Mouse (Mus musculus): ENCODE results near the gene Psmd5.
"Not testable (repeated sequence)": the region's sequence is repeated elsewhere in the genome, so short reads cannot be mapped to it uniquely, and the experiment has no call there.

The Psmd5 gene

DNA sequence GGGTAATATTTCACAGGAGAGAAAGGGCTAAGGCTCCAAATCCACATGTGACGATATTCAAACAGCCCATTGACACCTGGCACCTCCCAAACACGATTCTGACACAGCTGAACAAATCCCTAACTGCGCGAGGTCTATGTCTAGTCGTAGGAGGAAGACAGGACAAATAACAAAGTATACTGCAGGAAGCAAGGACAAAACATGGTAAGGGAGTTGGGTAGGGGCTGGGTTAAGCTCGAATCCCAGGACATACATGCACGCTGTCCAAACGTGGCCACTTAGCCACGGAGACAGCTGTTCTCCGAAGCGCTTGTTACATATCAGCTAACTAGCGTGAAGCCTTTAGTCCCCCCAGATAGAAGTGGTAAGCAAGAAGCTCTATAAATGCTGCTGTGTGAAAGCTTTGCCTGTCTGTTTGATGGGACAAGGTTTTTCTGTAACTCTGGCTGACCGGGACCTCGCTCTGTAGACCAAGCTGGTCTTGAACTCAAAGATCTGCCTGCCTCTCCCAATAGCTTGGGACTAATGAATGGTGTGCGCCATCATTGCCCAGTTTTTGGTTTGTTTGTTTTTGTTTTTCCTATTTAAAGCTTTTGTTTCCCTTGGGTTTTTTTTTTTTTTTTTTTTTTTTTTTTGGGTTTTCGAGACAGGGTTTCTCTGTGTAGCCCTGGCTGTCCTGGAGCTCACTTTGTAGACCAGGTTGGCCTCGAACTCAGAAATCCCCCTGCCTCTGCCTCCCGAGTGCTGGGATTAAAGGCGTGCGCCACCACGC, 48.1 kb downstream of the Psmd5 start:
- no peak for DNase-seq (ENCODE audit: low read depth)

DNA sequence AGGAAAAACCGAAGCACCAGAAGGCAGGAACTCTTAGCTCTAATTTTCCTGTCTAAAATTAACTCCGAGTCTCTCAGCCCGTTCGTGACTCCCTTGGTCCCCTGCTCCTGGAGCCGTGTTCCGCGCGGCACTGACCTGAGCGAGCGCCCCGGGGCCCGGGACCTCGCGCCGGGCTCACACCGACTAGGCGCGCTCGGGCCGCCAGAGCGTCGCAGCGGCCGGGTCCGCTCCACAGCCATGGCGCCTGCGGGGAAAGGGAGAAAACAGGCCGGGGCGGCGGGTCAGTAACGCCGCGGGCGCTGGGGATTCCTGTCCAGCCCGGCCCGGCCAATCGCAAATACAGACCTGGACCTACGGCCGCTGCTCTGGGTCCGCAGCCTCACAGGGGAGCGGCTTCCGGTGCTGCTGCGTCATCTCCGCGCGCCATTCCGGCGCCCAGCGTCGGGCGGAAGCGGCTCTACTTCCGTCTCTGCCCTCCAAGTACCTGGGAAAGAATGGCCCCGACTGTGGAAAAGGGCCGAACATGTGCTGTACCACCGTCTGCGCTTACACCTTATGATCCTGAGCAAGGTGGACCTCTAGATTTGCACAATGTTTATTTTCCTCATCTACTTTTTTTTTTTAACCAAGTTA, 48.8 kb downstream of the Psmd5 start, which contains the start of gene Fbxw2:
TSS of gene Fbxw2 (minus strand) at position 485 of the 633 bp plus-strand sequence.
- DNase-seq (ENCODE audit: low read depth) = peak; percentile 79

DNA sequence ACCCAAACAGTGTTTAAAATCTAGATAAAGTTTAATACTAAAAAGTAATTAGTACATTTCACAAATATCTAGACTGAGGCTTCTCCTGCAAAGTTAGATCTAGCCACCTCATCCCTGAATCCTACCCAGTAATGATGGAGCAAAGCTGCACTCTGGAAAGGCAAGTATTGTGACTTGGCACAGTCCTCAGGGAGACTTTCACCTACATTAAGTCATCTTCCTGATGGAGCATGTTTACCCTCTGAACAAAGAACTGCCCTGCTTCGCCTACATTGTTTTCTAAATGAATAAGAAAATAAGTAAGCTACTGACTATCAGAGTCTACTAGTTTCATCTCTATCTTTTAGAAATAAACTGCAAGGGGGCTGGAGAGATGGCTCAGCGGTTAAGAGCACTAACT, 56.3 kb downstream of the Psmd5 start:
- no peak for DNase-seq (ENCODE audit: low read depth)

DNA sequence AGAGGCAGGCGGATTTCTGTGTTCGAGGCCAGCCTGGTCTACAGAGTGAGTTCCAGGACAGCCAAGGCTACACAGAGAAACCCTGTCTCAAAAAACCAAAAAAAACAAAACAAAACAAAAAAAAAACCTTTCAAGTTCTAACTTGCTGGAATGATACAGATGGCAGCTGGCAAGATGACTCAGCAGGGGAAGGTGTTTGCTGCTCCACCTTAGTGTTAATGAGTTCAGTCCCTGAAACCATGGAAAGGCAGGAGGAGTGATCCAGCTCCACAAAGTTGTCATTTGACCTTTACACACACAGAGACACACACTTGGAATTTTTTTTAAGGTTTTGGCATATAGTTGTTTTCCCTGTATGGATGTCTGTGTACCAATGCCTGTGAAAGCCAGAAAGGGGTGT, 58.9 kb downstream of the Psmd5 start:
- not testable (repeated sequence) for DNase-seq (ENCODE audit: low read depth)

DNA sequence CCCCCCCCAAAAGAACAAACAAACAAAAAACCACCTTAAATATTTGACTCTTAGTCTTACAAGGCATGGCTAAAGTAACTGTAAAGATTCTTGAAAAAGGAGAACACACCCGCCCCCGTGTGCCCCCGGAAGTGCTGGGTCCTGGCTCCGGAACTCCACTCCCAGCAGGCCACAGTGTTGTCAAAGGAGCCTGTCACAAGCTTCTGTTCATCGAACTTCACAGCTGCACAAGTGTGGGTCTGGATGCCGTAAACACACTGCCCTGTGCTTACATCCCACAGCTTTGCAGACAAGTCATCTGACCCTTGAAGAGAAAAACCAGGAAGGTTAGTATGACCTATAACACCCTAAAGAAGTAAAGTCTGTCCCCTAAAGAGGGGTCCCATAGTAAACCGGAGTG, 62.1 kb downstream of the Psmd5 start:
- no peak for DNase-seq (ENCODE audit: low read depth)

DNA sequence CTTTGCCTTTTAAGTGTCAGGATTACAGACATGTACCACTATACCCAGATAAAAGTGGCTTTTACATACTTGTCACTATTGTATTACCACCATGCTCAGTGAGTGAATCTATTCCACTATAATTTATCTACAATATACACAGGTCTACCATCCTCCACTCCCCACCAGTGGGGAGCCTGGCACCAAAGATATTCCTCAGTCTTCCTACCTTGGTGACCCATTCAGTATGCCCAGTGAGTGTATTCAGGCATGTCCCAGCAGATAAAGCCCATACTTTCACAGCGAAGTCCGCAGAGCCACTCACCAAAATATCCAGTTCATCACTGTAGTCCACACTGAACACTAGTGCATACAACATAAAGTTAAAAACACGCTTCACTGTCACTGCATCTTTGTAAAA, 64.0 kb downstream of the Psmd5 start:
- no peak for DNase-seq (ENCODE audit: low read depth)

DNA sequence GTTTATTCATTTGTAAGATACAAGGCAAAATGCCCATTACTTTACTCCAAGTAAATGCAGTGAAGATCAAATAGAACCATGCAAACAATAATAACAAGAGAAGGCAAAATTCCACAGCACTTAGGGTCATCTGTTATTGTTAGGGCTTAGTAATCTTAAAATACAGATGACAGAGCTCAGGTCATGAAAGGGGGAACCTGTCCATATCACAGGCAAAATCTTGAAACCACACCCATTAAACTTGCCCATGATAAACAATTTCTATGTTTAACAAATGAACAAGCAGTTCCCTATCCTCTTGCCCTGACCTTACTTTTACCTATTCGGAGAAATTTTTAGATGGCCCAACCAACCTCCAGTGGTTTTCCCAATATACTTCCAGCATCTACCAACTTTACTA, 65.2 kb downstream of the Psmd5 start:
- no peak for DNase-seq (ENCODE audit: low read depth)

DNA sequence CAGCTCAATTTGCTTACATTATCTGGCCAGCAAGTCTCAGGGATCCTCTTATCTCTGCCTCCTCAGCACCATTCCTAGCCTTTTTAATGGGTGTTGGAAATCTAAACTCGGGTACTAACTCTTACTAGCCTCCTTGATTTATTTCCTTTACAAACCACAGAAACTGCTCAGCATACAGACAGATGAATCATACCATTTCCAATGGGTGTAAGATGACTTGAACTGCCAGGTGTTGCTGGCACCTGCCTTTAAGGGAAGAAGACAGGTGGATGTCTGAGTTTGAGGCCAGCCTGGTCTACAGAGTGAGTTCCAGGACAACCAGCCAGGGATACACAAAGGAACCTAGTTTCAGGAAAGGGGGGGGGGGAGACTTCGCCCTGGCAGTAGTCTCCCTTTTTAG, 66.7 kb downstream of the Psmd5 start:
- no peak for DNase-seq (ENCODE audit: low read depth)

DNA sequence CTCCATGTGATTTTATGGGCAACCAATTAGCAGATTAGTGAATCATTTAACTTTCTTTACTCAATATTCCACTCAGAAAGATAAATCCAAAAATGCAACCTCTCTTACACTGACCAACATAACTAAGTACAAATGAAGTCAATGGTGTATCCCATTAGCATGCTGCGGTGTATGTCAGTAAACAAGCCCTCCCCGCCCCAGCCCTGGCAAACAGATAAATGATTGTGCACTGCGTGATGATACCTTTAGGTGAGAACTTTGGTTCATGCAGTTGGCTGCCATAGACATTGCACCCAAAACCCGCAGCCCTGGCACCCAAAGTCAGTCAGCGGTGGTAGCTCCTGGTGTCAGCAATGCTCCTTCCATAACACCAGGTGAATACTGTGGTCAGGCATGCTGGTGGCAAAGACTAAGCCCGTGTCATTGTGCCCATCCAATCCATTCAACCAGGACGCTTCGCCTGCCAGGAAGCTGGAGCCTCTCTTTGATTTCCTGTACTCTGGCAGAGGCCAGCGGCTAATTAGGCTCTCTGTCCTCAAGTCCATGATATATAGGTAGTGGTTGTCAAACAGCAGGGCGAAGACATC, 69.3 kb downstream of the Psmd5 start:
- DNase-seq (ENCODE audit: low read depth) = no peak

DNA sequence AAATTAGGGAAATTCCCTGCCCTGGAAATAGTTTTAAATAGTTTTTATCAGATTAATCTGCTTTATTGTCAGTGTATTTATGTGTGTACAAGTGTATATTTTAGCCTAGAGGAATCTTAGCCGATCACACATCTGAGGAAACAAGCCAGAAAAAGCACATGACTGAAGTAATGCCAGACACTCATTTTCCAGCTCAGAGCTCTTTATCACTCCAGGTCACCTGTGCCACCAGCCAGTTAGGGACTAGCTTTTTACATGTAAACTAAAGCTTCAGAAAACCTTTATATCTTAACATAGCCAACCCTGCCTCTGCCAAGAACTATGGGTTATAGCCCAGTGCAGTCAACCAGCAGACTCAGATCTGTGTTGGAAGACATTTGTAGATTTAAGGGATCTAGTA, 70.0 kb downstream of the Psmd5 start:
- DNase-seq (ENCODE audit: low read depth) = no peak

DNA sequence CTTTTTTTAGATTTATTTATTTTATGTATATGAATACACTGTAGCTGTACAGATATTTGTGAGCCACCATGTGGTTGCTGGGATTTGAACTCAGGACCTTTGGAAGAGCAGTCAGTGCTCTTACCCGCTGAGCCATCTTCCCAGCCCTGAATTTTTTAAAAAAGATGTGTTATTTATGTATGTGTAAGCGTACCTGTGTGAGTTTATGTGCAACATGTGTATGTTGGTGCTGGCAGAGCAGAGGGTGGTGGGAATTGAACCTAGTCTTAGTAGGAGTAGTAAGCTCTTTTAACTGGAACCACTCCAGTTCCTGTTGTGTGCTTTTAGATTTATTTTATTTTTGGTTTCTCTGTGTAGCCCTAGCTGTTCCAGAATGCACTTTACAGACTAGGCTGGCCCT, 70.6 kb downstream of the Psmd5 start:
- DNase-seq (ENCODE audit: low read depth) = no peak

DNA sequence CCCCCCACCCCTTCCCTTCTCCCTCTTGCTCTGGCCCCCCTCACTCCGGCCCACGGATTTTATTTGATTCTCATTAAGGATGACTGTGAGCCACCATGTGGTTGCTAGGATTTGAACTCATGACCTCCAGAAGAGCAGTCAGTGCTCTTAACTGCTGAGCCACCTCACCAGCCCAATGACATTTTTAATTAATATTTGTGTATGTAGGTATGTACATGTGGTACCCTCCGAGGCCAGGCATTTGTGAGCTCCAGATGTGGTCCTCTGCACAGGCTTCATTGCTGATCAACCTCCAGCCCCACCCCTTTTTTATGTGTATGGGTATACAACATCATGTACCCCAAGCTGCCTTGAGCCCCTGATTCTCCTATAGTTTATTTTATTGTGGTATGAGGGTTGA, 71.0 kb downstream of the Psmd5 start:
- no peak for DNase-seq (ENCODE audit: low read depth)

DNA sequence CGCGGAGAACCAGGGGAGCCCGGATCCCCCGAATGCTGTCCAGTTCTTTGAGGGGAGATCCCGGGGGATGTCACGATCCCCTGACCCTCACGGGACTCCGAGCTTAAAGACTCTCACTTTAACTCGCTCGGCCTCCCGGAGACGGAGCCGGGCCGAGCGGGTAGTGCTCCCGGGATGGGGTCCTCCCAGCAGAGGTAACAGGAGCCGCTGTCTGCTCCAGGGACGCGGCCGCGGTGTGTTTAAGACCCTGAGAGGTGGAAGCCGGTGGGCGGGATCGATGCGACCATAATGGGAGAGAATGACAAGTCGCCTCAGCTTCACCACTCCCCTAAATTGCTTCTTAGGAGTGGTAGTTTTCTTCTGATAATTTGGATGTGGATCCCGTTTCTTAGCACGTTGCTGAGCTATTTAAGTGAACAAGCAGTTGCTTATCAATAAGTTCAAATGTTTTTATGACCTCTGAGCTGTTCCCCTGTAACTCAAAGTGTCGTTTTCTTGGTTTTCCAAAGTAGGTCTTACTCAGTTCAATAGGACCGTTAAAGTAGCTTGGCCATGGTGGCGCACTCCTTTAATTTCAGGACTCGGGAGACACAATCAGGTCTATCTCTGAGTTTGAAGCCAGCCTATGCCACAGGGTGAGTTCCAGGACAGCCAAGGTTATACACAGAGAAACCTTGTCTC, 72.1 kb downstream of the Psmd5 start:
- not testable (repeated sequence) for DNase-seq (ENCODE audit: low read depth)

DNA sequence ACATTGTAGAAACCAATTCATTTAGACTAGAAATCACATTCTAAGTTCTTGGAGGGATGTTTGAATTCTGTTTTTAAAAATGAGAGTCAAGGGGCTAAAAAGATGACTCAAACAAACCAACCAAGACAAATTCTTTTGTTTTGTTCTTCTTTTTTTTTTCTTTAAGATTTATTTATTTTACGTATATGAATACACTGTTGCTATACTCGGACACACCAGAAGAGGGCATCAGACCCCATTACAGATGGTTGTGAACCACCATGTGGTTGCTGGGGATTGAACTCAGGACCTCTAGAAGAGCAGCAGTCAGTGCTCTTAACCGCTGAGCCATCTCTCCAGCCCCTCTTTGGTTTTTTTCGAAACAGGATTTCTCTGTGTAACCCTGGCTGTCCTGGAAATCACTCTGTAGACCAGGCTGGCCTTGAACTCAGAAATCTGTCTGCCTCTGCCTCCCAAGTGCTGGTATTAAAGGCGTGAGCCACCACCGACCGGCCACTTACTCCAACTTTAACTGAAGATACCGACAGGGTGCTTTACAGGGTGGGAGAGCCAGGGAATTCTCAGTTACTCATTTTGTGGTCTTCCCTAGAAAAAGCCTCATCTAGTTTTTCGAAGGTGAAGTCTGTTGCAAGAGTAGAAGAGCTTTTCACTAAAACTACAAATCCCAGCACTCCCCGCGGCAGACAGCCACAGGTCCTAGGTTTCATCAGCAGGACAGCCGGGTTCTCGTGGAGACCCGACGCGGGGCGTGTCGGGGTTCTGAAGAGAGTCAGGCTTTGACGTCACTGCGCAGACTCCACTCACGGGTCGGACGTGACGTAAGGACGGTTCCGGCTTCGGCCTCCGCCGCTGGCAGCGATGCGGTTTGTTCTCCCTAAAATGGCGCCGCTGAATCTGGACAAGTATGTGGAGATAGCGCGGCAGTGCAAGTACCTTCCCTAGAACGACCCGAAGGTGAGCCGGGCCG, 73.0 kb downstream of the Psmd5 start:
- peak; percentile 97 for DNase-seq (ENCODE audit: low read depth)

DNA sequence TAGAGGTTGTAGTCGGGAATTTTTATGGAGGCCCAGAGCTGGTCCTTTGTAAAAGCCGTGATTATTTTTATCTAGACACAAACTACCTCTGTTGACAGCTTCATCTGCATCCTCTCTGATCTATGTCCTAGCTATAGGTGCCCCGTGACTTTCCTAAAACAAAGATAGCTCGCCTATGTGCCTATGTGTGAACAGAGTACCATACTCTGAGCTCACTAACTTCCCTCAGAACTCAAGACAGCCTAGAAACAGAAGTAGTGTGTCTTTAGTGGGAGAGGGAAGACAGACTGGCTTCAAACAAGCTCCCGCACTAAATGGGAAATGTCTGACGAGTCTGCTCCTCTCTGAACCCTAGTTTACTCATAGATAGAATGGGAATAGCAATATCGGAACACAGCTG, 74.4 kb downstream of the Psmd5 start:
- no peak for DNase-seq (ENCODE audit: low read depth)
